8 mouse cellular contexts compared by ENCODE assay signal in the genomic region with DNA sequence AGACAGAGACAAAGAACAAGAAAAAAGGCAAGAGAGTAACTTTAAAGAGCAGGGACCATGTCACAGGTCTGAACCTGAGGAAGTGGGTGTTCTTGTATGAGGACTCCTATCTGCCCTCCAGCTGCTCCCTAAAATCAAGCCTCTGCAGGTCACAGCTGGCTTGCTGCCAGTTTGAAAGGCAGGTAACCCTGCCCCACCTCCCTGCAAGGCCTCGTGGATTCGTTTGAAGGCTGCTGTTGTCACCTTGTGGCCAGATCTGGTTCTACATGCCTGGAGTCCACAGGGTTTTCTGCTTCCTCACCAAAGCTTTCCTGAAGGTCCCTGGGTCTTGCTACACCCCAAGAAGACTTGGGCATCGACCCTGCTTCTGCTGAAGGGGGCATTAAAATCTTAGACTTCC. TPM values are rescaled to one million over a fixed set of nuclear protein-coding genes. Genes with fewer than 3 reads are reported as not detected.
DNase-seq lines count a peak whose midpoint lies in the region; ATAC-seq and TF ChIP-seq lines count a peak whose summit lies in the region.
"Had no signal": no experiment of that assay in that cellular context is flagged by ENCODE, and none has a peak within 500 bp of the region (broad histone marks: within the 10 kb centered on the region; RNA-seq: fewer than 3 reads in every experiment).

No protein-coding gene starts in this region.

- no peak for TF ChIP-seq EP300 in lung, postnatal 0 days (IDR thresholded peaks at IDR 0.05)

- no peak overlapping the region for H3K27ac ChIP-seq in liver, adult 2 months (replicated peaks; ENCODE audit: insufficient read depth, low read depth, low read length)
- no peak overlapping the region for H3K27ac ChIP-seq in liver, embryonic 11.5 days (ENCODE audit: low read depth, low read length)
- no peak overlapping the region for H3K27ac ChIP-seq in intestine, embryonic 16.5 days (ENCODE audit: low read length)
- no peak overlapping the region for H3K27ac ChIP-seq in lung, postnatal 0 days (ENCODE audit: low read length)
- H3K27ac ChIP-seq: neural tube, embryonic 12.5 days had no signal

- no peaks in the 10 kb centered on the region for H3K36me3 ChIP-seq in liver, adult 2 months (ENCODE audit: control insufficient read depth, insufficient read depth, low read length)
- H3K36me3 ChIP-seq in liver, embryonic 11.5 days (ENCODE audit: control insufficient read depth, insufficient read depth, low read length): no peaks in the 10 kb centered on the region
- no peaks in the 10 kb centered on the region for H3K36me3 ChIP-seq in intestine, embryonic 16.5 days (ENCODE audit: control insufficient read depth, insufficient read depth, low read length)
- H3K36me3 ChIP-seq in lung, postnatal 0 days (ENCODE audit: insufficient read depth, low read length): no peaks in the 10 kb centered on the region
- H3K36me3 ChIP-seq: neural tube, embryonic 12.5 days had no signal

- H3K79me2 ChIP-seq in liver, adult 2 months (ENCODE audit: control insufficient read depth, insufficient read depth, low read length): no peaks in the 10 kb centered on the region

- no peaks in the 10 kb centered on the region for H3K9me3 ChIP-seq in liver, embryonic 11.5 days (ENCODE audit: control insufficient read depth, low read length)
- no peaks in the 10 kb centered on the region for H3K9me3 ChIP-seq in intestine, embryonic 16.5 days (ENCODE audit: control insufficient read depth, low read length)
- no peaks in the 10 kb centered on the region for H3K9me3 ChIP-seq in lung, postnatal 0 days (ENCODE audit: low read length)
- H3K9me3 ChIP-seq: neural tube, embryonic 12.5 days had no signal

- no peak overlapping the region for H3K9ac ChIP-seq in liver, adult 2 months (ENCODE audit: low read depth, low read length)
- H3K9ac ChIP-seq in liver, embryonic 11.5 days (ENCODE audit: low read depth, low read length): no peak overlapping the region
- H3K9ac ChIP-seq in intestine, embryonic 16.5 days (ENCODE audit: low read depth, low read length): no peak overlapping the region
- H3K9ac ChIP-seq in lung, postnatal 0 days (replicated peaks; ENCODE audit: low read depth): no peak overlapping the region
- H3K9ac ChIP-seq: neural tube, embryonic 12.5 days had no signal

- ATAC-seq in liver, embryonic 11.5 days (replicated peaks; ENCODE audit: low FRiP score): no peak
- peak; percentile 38; the same call in 1 of the 2 replicates for ATAC-seq in intestine, embryonic 16.5 days
- no peak; the same call in 1 of the 2 replicates for ATAC-seq in lung, postnatal 0 days

- 2% methylated on average over 3 of the region's 3 CpGs for WGBS in liver, adult 2 months
- WGBS in liver, embryonic 11.5 days: 4% methylated on average over 3 of the region's 3 CpGs
- 2% methylated on average over 3 of the region's 3 CpGs for WGBS in intestine, embryonic 16.5 days
- WGBS in lung, postnatal 0 days: 7% methylated on average over 3 of the region's 3 CpGs

- H3K27me3 ChIP-seq in liver, adult 2 months (ENCODE audit: control insufficient read depth, insufficient read depth, low read length): no peaks in the 10 kb centered on the region
- no peaks in the 10 kb centered on the region for H3K27me3 ChIP-seq in liver, embryonic 11.5 days (replicated peaks; ENCODE audit: control insufficient read depth, insufficient read depth, low read length)
- H3K27me3 ChIP-seq in intestine, embryonic 16.5 days (replicated peaks; ENCODE audit: control insufficient read depth, insufficient read depth, low read length): no peaks in the 10 kb centered on the region
- H3K27me3 ChIP-seq in lung, postnatal 0 days (replicated peaks; ENCODE audit: insufficient read depth, low read length): no peaks in the 10 kb centered on the region

- H3K4me2 ChIP-seq in liver, embryonic 11.5 days: no peak overlapping the region
- no peak overlapping the region for H3K4me2 ChIP-seq in intestine, embryonic 16.5 days (ENCODE audit: low read depth, low read length)
- H3K4me2 ChIP-seq in lung, postnatal 0 days (replicated peaks; ENCODE audit: low read depth, low read length): no peak overlapping the region
- H3K4me2 ChIP-seq: neural tube, embryonic 12.5 days had no signal

- no peaks in the 10 kb centered on the region for H3K4me1 ChIP-seq in liver, adult 2 months (ENCODE audit: control insufficient read depth, insufficient read depth, low read length)
- no peaks in the 10 kb centered on the region for H3K4me1 ChIP-seq in liver, embryonic 11.5 days (replicated peaks; ENCODE audit: control insufficient read depth, insufficient read depth, low read length)
- H3K4me1 ChIP-seq in intestine, embryonic 16.5 days (ENCODE audit: control insufficient read depth, insufficient read depth, low read length): no peaks in the 10 kb centered on the region
- no peaks in the 10 kb centered on the region for H3K4me1 ChIP-seq in lung, postnatal 0 days (ENCODE audit: insufficient read depth, low read depth, low read length)
- H3K4me1 ChIP-seq: neural tube, embryonic 12.5 days had no signal

- no peak overlapping the region for H3K4me3 ChIP-seq in liver, adult 2 months (ENCODE audit: insufficient read depth, low read depth, low read length)
- H3K4me3 ChIP-seq in liver, embryonic 11.5 days (ENCODE audit: low read depth, low read length): no peak overlapping the region
- H3K4me3 ChIP-seq in intestine, embryonic 16.5 days (ENCODE audit: low read length): no peak overlapping the region
- no peak overlapping the region for H3K4me3 ChIP-seq in lung, postnatal 0 days (ENCODE audit: low read depth, low read length)
- H3K4me3 ChIP-seq: neural tube, embryonic 12.5 days had no signal

- TF ChIP-seq CTCF in liver, adult 2 months (IDR thresholded peaks at IDR 0.05; ENCODE audit: low read depth, low read length): peak; percentile 58
- peak; percentile 80 for TF ChIP-seq CTCF in lung, postnatal 0 days (IDR thresholded peaks at IDR 0.05)

- no peak for TF ChIP-seq POLR2A in liver, adult 2 months (IDR thresholded peaks at IDR 0.05; ENCODE audit: extremely low read depth, insufficient read depth, low read length)

- DNase-seq in liver, adult 2 months (ENCODE audit: extremely low read depth, low read depth, low spot score): peak; percentile 19
- DNase-seq in liver, embryonic 11.5 days (ENCODE audit: low spot score): no peak
- DNase-seq in WW6 (ENCODE audit: low read depth, low spot score): peak; percentile 50
- peak; percentile 26 to 53 for DNase-seq in cerebellum, postnatal 14 days
- DNase-seq in lung, postnatal 0 days (ENCODE audit: low spot score): peak; percentile 58
- peak; percentile 58 for DNase-seq in testis, postnatal 10 days (ENCODE audit: low spot score)

RNA-seq across cellular contexts. Expression of a gene that starts 58.4 kb away (rescaled TPM):
- total RNA-seq in liver, adult 2 months (2014; rRNA removed): 1.8 and 3.0 TPM in 2 replicates
- polyA plus RNA-seq in liver, adult 2 months (2012; rRNA removed): 4.6 and 8.7 TPM in 2 replicates
- polyA plus RNA-seq in liver, embryonic 11.5 days (2014; fragmentation: Nextera tagmentation; extraction: Ambion mirVana): 48.7 and 49.0 TPM in 2 replicates
- 32.6 and 34.3 TPM in 2 replicates for polyA plus RNA-seq in intestine, embryonic 16.5 days (2015; fragmentation: Nextera tagmentation; extraction: Ambion mirVana)
- polyA plus RNA-seq in lung, postnatal 0 days (2015; fragmentation: Nextera tagmentation; extraction: Ambion mirVana): 22.7 and 25.5 TPM in 2 replicates
